Mouse (Mus musculus) kidney, adult 2 months (tissue): ENCODE measurements around the gene Adig. TPM values are rescaled to one million over a fixed set of nuclear protein-coding genes. Genes with fewer than 3 reads are reported as not detected.

ENCODE experiments used
- DNase-seq: peaks from one replicate; pipeline ENCODE4 v3.0.0; 2021
- H3K27ac ChIP-seq: fragments of 200-500 bp; 2 replicates; pipeline ENCODE4 v1.5.1; 2012; ENCODE audit warnings: low read depth, low read length, control low read depth, inconsistent platforms; ENCODE audit not compliant: insufficient read depth
- H3K27me3 ChIP-seq: fragments of 200-500 bp; replicated peaks from 2 replicates; pipeline ENCODE4 v1.6.1; 2012; ENCODE audit warnings: mild to moderate bottlenecking, moderate library complexity, low read length, inconsistent platforms; ENCODE audit not compliant: control insufficient read depth, insufficient read depth
- H3K36me3 ChIP-seq: fragments of 200-500 bp; 2 replicates; pipeline ENCODE4 v1.6.1; 2012; ENCODE audit warnings: mild to moderate bottlenecking, moderate library complexity, low read length, inconsistent platforms; ENCODE audit not compliant: control insufficient read depth, insufficient read depth
- H3K4me1 ChIP-seq: fragments of 200-500 bp; 2 replicates; pipeline ENCODE4 v1.6.1; 2011; ENCODE audit warnings: low read length; ENCODE audit not compliant: control insufficient read depth, insufficient read depth
- H3K4me3 ChIP-seq: fragments of 200-500 bp; 2 replicates; pipeline ENCODE4 v1.5.1; 2011; ENCODE audit warnings: mild to moderate bottlenecking, low read depth, low read length, control low read depth; ENCODE audit not compliant: insufficient read depth
- CTCF ChIP-seq: fragments of 200-500 bp; conservative IDR thresholded peaks from 2 replicates; pipeline ENCODE4 v1.5.1; 2011; ENCODE audit warnings: low read depth, mild to moderate bottlenecking, control low read depth, low read length, moderate library complexity, mixed read lengths; ENCODE audit not compliant: insufficient read depth, insufficient read length
- POLR2A ChIP-seq: fragments of 200-500 bp; IDR thresholded peaks from one replicate; pipeline ENCODE4 v1.6.1; 2011; ENCODE audit warnings: low read depth, low read length, control low read depth
- WGBS: fragments of 180-500 bp; shearing (Covaris S2); methylation state at CpG from one replicate; pipeline ENCODE4 v1.1.7; 2018; 5-methylcytosine and 5-hydroxymethylcytosine counted together
- polyA plus RNA-seq: library from polyadenylated mRNA; depleted of rRNA; stranded (reverse); fragments of >200 nt; gene quantifications from 2 replicates; pipeline ENCODE4 v1.2.3, GENCODE M21; 2012

The Adig gene
- polyA plus RNA-seq, 1 experiment: 35.2 TPM

DNA sequence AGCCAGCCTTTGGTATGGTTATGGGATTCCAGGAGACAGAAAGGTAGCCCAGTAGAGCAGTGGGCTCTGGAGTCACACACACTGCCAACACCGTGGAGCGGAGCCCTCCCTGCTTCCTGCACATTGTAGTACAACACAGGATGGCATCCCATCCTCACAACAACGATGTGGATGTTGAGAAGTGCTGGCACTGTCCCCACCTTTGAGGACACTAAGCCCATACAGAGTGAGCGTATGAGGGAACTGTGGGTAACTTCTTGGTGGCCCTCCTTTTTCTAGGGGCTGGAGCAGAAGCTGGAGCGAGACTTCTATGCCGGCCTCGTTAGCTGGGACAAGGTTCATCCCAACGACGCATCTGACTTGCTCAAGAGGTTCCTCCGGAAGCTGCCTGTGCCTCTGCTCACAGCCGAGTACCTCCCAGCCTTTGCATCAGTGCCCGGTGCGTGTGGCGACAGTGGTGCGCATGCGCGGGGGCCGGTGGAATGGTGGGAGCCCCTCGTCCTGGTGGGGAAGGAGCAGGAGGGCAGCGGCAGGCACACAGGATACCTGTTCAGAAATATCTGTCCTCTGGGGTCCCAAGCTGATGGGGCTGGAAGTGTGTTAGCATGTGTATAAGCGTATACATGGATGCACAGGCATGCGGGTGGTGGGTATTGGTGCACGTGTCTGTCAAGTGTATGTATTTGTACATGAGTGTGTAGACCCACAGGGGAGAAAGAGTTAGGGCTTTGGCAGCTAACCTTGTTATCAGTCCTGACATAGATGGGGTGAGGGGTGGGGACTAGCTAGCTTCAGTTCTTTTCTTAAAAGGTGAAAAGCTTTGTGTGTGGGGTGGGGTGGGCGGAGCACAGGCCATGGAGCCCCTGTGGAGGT, 37.3 kb downstream of the Adig start:
- WGBS: 58% methylated on average over 24 of the region's 24 CpGs
- Histone ChIP-seq H3K4me1 (no peaks in the 10 kb centered on the region), H3K36me3 (no peaks in the 10 kb centered on the region), H3K27ac (no peak overlapping the region), H3K27me3 (no peaks in the 10 kb centered on the region), H3K4me3 (no peak overlapping the region)
- no peak for TF ChIP-seq POLR2A
- no peak for TF ChIP-seq CTCF
- no peak for DNase-seq

DNA sequence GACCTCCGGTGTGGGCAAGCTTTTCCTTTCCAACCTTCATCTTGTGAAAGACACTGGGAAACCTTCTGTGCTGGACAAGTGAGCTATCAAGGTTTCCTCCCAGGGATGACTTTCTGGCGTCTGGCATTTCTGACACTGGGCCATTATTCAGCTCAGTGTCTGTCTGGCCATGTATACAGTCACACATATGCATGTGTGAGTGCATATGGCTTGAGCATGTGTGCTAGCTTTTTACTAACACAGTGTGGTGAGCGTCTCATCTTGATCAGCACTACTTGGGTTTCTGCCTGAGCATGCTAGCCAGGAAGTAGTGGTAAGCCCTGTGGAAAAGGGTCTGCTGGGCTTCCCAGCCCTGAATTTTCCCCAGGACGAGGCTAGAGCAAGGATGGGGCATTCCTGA, 38.9 kb downstream of the Adig start:
- no peak for DNase-seq
- WGBS: 48% methylated on average over 4 of the region's 4 CpGs
- Histone ChIP-seq H3K4me3 (no peak overlapping the region), H3K36me3 (no peaks in the 10 kb centered on the region), H3K4me1 (no peaks in the 10 kb centered on the region), H3K27ac (no peak overlapping the region), H3K27me3 (no peaks in the 10 kb centered on the region)
- TF ChIP-seq CTCF (no peak), POLR2A (no peak)

DNA sequence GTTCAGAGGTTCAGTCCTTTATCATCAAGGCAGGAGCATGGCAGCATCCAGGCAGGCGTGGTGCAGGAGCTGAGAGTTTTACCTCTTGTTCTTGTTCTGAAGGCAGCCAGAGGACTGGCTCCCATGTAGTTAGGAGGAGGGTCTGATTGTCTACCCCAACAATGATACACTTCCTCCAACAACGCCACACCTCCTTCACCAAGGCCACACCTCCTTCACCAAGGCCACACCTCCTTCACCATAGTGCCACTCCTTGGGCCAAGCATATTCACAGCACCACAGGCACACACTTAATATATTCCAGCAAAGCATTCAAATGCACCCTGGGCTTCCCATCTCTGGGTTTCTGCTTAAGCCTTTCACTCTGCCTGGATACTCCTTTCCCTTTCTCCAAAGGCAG, 42.9 kb downstream of the Adig start:
- H3K27me3 ChIP-seq: no peaks in the 10 kb centered on the region
- no peak overlapping the region for H3K27ac ChIP-seq
- H3K4me1 ChIP-seq: no peaks in the 10 kb centered on the region
- no peak overlapping the region for H3K4me3 ChIP-seq
- 79% methylated on average over 2 of the region's 2 CpGs for WGBS
- no peaks in the 10 kb centered on the region for H3K36me3 ChIP-seq
- TF ChIP-seq POLR2A (no peak), CTCF (no peak)
- DNase-seq: no peak

DNA sequence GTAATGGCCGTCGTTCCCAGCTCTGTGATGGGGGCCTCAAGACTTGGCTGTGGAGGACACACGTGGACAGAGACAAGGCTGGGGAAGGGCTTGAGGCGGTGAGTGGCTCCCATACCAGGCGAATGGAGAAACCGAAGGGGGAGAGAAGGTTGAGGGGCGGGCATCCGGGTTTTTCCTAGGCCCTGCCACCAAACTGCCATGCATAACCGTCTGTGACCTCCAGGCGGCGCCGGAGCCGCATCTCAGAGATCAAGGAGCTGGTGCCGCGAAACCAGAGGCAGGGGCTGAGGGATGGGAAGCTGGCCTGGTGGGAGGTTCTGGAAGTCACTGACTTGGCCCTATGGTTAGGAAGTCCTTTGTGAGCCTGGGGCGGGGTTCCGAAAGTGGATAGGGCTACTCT, 44.3 kb downstream of the Adig start:
- TF ChIP-seq POLR2A (no peak), CTCF (peak; percentile 73)
- Histone ChIP-seq H3K4me1 (no peaks in the 10 kb centered on the region), H3K27ac (no peak overlapping the region), H3K4me3 (no peak overlapping the region), H3K36me3 (no peaks in the 10 kb centered on the region), H3K27me3 (no peaks in the 10 kb centered on the region)
- WGBS: 2% methylated on average over 17 of the region's 17 CpGs
- DNase-seq: peak; percentile 66

DNA sequence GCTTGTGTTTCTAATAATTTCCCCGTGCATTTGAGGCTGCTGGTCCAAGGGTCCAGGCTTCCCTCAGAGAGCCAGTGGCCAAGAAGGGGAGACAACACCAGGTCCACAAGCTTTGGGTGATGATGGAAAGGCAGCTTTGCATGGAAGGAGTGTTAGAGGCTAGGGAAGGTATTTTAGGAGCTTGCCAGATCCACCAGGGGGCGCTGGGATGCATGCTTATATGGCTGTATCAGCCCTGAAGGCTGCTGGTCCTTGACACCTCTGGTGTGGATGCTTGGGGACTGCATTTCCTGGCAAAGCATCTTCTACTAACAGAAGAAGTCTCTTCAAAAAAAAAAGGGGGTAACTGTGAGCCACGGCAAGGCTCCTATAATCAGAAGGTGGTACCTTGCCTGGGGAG, 47.7 kb downstream of the Adig start:
- no peak overlapping the region for H3K4me3 ChIP-seq
- no peaks in the 10 kb centered on the region for H3K4me1 ChIP-seq
- H3K27ac ChIP-seq: no peak overlapping the region
- DNase-seq: peak; percentile 76
- 3% methylated on average over 3 of the region's 3 CpGs for WGBS
- no peak for TF ChIP-seq POLR2A
- TF ChIP-seq CTCF: peak; percentile 87
- H3K27me3 ChIP-seq: no peaks in the 10 kb centered on the region
- no peaks in the 10 kb centered on the region for H3K36me3 ChIP-seq

DNA sequence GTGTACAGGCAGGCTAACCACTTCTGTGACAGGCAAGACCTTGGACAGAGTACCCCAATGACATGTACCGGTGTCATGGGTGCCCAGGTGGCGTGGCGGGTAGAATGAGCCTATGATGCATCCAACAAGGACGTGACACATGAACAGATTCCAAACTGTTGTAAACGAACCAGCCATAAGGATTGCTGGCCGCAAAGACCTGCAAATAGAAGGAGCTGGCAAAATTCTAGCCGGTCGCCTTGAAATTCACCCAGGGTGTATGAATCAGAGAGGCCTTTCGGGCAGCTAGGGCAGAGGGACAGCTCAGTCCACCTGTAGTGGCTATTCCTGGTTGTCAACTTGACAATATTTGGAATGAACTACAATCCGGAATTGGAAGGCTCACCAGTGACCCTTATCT, 52.0 kb downstream of the Adig start:
- H3K27ac ChIP-seq: no peak overlapping the region
- no peaks in the 10 kb centered on the region for H3K4me1 ChIP-seq
- H3K36me3 ChIP-seq: no peaks in the 10 kb centered on the region
- TF ChIP-seq CTCF (no peak), POLR2A (no peak)
- DNase-seq: no peak
- H3K4me3 ChIP-seq: no peak overlapping the region
- WGBS: 31% methylated on average over 10 of the region's 10 CpGs
- H3K27me3 ChIP-seq: no peaks in the 10 kb centered on the region

DNA sequence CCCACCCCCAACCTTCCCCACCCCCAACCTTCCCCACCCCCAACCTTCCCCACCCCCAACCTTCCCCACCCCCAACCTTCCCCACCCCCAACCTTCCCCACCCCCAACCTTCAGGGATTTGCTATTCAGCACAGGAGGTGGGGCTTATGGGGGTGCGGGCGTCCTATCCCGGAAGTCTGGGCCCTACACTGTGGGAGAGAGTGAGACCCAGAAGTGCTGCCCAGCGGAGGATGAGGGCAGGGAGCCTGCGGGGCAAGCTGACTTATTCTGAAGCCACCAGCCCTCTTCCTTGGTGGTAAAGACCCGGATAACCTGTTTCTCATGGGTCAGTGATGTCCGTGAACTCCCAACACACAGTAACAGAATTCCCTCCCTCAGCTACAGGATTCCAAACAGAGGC, 52.8 kb downstream of the Adig start:
- peak; percentile 45 for DNase-seq
- 4% methylated on average over 7 of the region's 7 CpGs for WGBS
- Histone ChIP-seq H3K4me3 (no peak overlapping the region), H3K27me3 (no peaks in the 10 kb centered on the region), H3K27ac (no peak overlapping the region), H3K4me1 (no peaks in the 10 kb centered on the region), H3K36me3 (no peaks in the 10 kb centered on the region)
- TF ChIP-seq CTCF (no peak), POLR2A (no peak)

DNA sequence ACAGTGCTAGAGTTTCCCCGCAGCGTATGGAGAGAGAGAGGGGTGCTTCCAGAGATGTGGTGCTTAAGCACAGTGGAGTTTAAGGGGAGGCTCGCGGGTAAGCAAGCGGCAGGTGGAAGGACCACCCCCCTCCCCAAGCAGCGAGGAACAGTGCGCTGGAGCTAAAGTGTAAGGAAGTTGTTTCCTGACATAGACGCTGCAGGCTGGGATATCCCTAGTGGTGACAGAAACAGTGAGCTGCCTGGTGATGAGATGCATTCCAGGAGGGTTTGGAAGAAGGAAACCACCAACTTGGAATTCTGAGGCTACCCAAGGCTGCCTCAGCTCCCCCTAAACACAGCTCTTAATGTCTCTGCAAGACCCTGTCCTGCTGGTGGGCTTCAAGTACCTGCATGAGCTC, 53.4 kb downstream of the Adig start:
- Histone ChIP-seq H3K4me3 (no peak overlapping the region), H3K4me1 (no peaks in the 10 kb centered on the region), H3K27me3 (no peaks in the 10 kb centered on the region), H3K27ac (no peak overlapping the region), H3K36me3 (no peaks in the 10 kb centered on the region)
- WGBS: 3% methylated on average over 8 of the region's 8 CpGs
- DNase-seq: no peak
- TF ChIP-seq CTCF: no peak
- no peak for TF ChIP-seq POLR2A
